Mouse (Mus musculus): ENCODE results near the gene Usp53. TPM values are rescaled to one million over a fixed set of nuclear protein-coding genes. Genes with fewer than 3 reads are reported as not detected.

The Usp53 gene
- polyA plus RNA-seq (2012; rRNA removed), result 5.9 and 8.0 TPM in 2 replicates

GRCm38 (mm10) chr3:122984249-122985182 is at the start of gene Usp53:
Usp53 (minus strand) TSS chr3:122984510.
- DNase-seq (ENCODE audit: low spot score), result peak; percentile 96

GRCm38 (mm10) chr3:123033804-123034203 is 49.5 kb upstream of the Usp53 start:
- no peak for DNase-seq (ENCODE audit: low spot score)

GRCm38 (mm10) chr3:123025634-123026033 is 41.3 kb upstream of the Usp53 start:
- no peak for DNase-seq (ENCODE audit: low spot score)

- no peak for DNase-seq (ENCODE audit: low spot score)
These were observed 40.4 kb upstream of the Usp53 start for GRCm38 (mm10) chr3:123024496-123025234.

GRCm38 (mm10) chr3:123018792-123019191 is 34.5 kb upstream of the Usp53 start:
- no peak for DNase-seq (ENCODE audit: low spot score)

- no peak for DNase-seq (ENCODE audit: low spot score)
These were observed 29.2 kb upstream of the Usp53 start for GRCm38 (mm10) chr3:123013476-123013875.

GRCm38 (mm10) chr3:123009417-123009816 is 25.1 kb upstream of the Usp53 start:
- DNase-seq (ENCODE audit: low spot score), result no peak

- DNase-seq (ENCODE audit: low spot score), result no peak
These were observed 23.1 kb upstream of the Usp53 start for GRCm38 (mm10) chr3:123007386-123007785.

GRCm38 (mm10) chr3:123001053-123001452 is 16.7 kb upstream of the Usp53 start:
- DNase-seq (ENCODE audit: low spot score), result no peak

GRCm38 (mm10) chr3:122998511-122998910 is 14.2 kb upstream of the Usp53 start:
- DNase-seq (ENCODE audit: low spot score), result no peak

- DNase-seq (ENCODE audit: low spot score), result no peak
These were observed 12.7 kb upstream of the Usp53 start for GRCm38 (mm10) chr3:122996968-122997367.

- no peak for DNase-seq (ENCODE audit: low spot score)
These were observed 2.6 kb upstream of the Usp53 start for GRCm38 (mm10) chr3:122986906-122987305.

- no peak for DNase-seq (ENCODE audit: low spot score)
These were observed 2.1 kb upstream of the Usp53 start for GRCm38 (mm10) chr3:122986386-122986785.

GRCm38 (mm10) chr3:122985183-122985944 is 1.1 kb upstream of the Usp53 start:
- no peak for DNase-seq (ENCODE audit: low spot score)

GRCm38 (mm10) chr3:122983849-122984248 is 461 bp downstream of the Usp53 start:
- DNase-seq (ENCODE audit: low spot score), result no peak

GRCm38 (mm10) chr3:122975964-122976363 is 8.3 kb downstream of the Usp53 start:
- DNase-seq (ENCODE audit: low spot score), result no peak

GRCm38 (mm10) chr3:122975363-122975762 is 8.9 kb downstream of the Usp53 start:
- no peak for DNase-seq (ENCODE audit: low spot score)

- no peak for DNase-seq (ENCODE audit: low spot score)
These were observed 9.5 kb downstream of the Usp53 start for GRCm38 (mm10) chr3:122974833-122975232.

GRCm38 (mm10) chr3:122972126-122972822 is 12.0 kb downstream of the Usp53 start:
- DNase-seq (ENCODE audit: low spot score), result no peak

GRCm38 (mm10) chr3:122968391-122968790 is 15.9 kb downstream of the Usp53 start:
- no peak for DNase-seq (ENCODE audit: low spot score)

- DNase-seq (ENCODE audit: low spot score), result no peak
These were observed 20.0 kb downstream of the Usp53 start for GRCm38 (mm10) chr3:122964301-122964700.

Measured in urinary bladder, adult 2 months (tissue).